Mouse (Mus musculus) kidney, postnatal 0 days (tissue): ENCODE results near the gene Tradd. TPM values are rescaled to one million over a fixed set of nuclear protein-coding genes. Genes with fewer than 3 reads are reported as not detected.

Experiments
- ATAC-seq: fragments of 200-750 bp; cut with Nextera tagmentation; replicated peaks from 2 replicates; pipeline ENCODE4 v1.8.0; 2017; ENCODE audit warnings: low read depth, moderate number of reproducible peaks, moderate TSS enrichment, moderate library complexity; ENCODE audit not compliant: low FRiP score
- DNase-seq: peaks from one replicate; pipeline ENCODE4 v3.0.0-alpha.2; 2016; ENCODE audit warnings: low spot score
- H3K27ac ChIP-seq: fragments of 300-500 bp; sonication (generic); 2 replicates; pipeline ENCODE4 v1.5.1; 2014; ENCODE audit warnings: mild to moderate bottlenecking
- H3K27me3 ChIP-seq: fragments of 300-500 bp; sonication (generic); 2 replicates; pipeline ENCODE4 v1.6.1; 2014; ENCODE audit warnings: low read length, mixed read lengths; ENCODE audit not compliant: insufficient read depth
- H3K36me3 ChIP-seq: fragments of 300-500 bp; sonication (generic); 2 replicates; pipeline ENCODE4 v1.6.1; 2014; ENCODE audit warnings: low read length, mixed read lengths; ENCODE audit not compliant: insufficient read depth
- H3K4me1 ChIP-seq: fragments of 300-500 bp; sonication (generic); replicated peaks from 2 replicates; pipeline ENCODE4 v1.6.1; 2014; ENCODE audit warnings: antibody characterized with exemption, low read length, mixed read lengths; ENCODE audit not compliant: insufficient read depth
- H3K4me2 ChIP-seq: fragments of 300-500 bp; sonication (generic); 2 replicates; pipeline ENCODE4 v1.6.1; 2014; ENCODE audit warnings: mild to moderate bottlenecking, low read length, moderate library complexity, mixed read lengths
- H3K4me3 ChIP-seq: fragments of 300-500 bp; sonication (generic); replicated peaks from 2 replicates; pipeline ENCODE4 v1.5.1; 2014; ENCODE audit warnings: low read depth, low read length
- H3K9ac ChIP-seq: fragments of 300-500 bp; sonication (generic); 2 replicates; pipeline ENCODE4 v1.6.1; 2014; ENCODE audit warnings: low read depth, low read length
- H3K9me3 ChIP-seq: fragments of 300-500 bp; sonication (generic); replicated peaks from 2 replicates; pipeline ENCODE4 v1.6.1; 2016; ENCODE audit warnings: low read length, inconsistent platforms, mixed read lengths
- CTCF ChIP-seq: IDR thresholded peaks from 2 replicates; pipeline ENCODE4 v1.5.1; 2016; ENCODE audit warnings: antibody characterized with exemption, low read depth, mild to moderate bottlenecking, moderate library complexity
- WGBS: fragments of 180-500 bp; shearing (Covaris S2); extraction: QIAGEN DNeasy Blood & Tissue Kit; methylation state at CpG from one replicate; pipeline ENCODE4 v1.1.7; 2014; 5-methylcytosine and 5-hydroxymethylcytosine counted together
- polyA plus RNA-seq: library from polyadenylated mRNA; unstranded; fragments of >200 nt; fragmentation: Nextera tagmentation; extraction: Ambion mirVana; gene quantifications from 2 replicates; pipeline ENCODE4 v1.2.1, GENCODE M21; 2015

Gene Tradd
- polyA plus RNA-seq, 1 experiment from 2014 or later = 21.8 TPM

GRCm38 (mm10) chr8:105254966-105255350 lies 9.5 kb downstream of the Tradd start, which contains the start of gene B3gnt9:
Gene B3gnt9, minus strand, starts transcription at chr8:105255153.
- Histone ChIP-seq H3K36me3 (peaks cover 22% of the 10 kb centered on the region; the same call in 1 of the 2 replicates), H3K27ac (peak within 1 kb of the TSS; percentile 50), H3K4me2 (peak within 1 kb of the TSS; percentile 98), H3K4me1 (peaks cover 18% of the 10 kb centered on the region; the same call in 1 of the 2 replicates), H3K9me3 (no peaks in the 10 kb centered on the region), H3K9ac (peak within 1 kb of the TSS; percentile 61), H3K4me3 (peak within 1 kb of the TSS; percentile 62), H3K27me3 (0 out of 2 replicates have a peak, but pooled peaks cover 8% of the 10 kb centered on the region)
- TF ChIP-seq CTCF = no peak
- WGBS = 1% methylated on average over 14 of the region's 14 CpGs
- ATAC-seq (peak; percentile 45), DNase-seq (peak; percentile 62)

- Histone ChIP-seq H3K9me3 (no peaks in the 10 kb centered on the region), H3K4me2 (peak overlapping the region; percentile 98), H3K27ac (peak overlapping the region; percentile 50), H3K9ac (peak overlapping the region; percentile 61), H3K36me3 (peaks cover 28% of the 10 kb centered on the region), H3K4me3 (peak overlapping the region; percentile 62), H3K27me3 (0 out of 2 replicates have a peak, but pooled peaks cover 7% of the 10 kb centered on the region), H3K4me1 (peaks cover 14% of the 10 kb centered on the region; the same call in 1 of the 2 replicates)
- ATAC-seq (peak; percentile 78), DNase-seq (peak; percentile 92)
- WGBS = under 1% methylated on average over 67 of the region's 74 CpGs
- peak; percentile 89 for TF ChIP-seq CTCF
Measured at GRCm38 (mm10) chr8:105254152-105254965, 10.1 kb downstream of the Tradd start.

GRCm38 (mm10) chr8:105253766-105254151 lies 10.7 kb downstream of the Tradd start:
- Histone ChIP-seq H3K4me2 (peak overlapping the region; percentile 98), H3K27ac (no peak overlapping the region), H3K36me3 (peaks cover 32% of the 10 kb centered on the region), H3K27me3 (0 out of 2 replicates have a peak, but pooled peaks cover under 1% of the 10 kb centered on the region), H3K4me3 (peak overlapping the region; percentile 62), H3K9me3 (no peaks in the 10 kb centered on the region), H3K9ac (no peak overlapping the region), H3K4me1 (0 out of 2 replicates have a peak, but pooled peaks cover 8% of the 10 kb centered on the region)
- 0 out of 2 replicates have a peak, but pooled peaks have one; percentile 15 for ATAC-seq
- WGBS = 32% methylated on average over 20 of the region's 20 CpGs
- TF ChIP-seq CTCF = no peak
- DNase-seq = no peak

GRCm38 (mm10) chr8:105252680-105253537 lies 11.5 kb downstream of the Tradd start:
- no peak for ATAC-seq
- H3K27ac ChIP-seq = no peak overlapping the region
- H3K36me3 ChIP-seq = peaks cover 39% of the 10 kb centered on the region
- WGBS = 89% methylated on average over 10 of the region's 10 CpGs
- no peaks in the 10 kb centered on the region for H3K9me3 ChIP-seq
- no peak for TF ChIP-seq CTCF
- no peaks in the 10 kb centered on the region for H3K27me3 ChIP-seq
- H3K4me1 ChIP-seq = 0 out of 2 replicates have a peak, but pooled peaks cover 6% of the 10 kb centered on the region
- no peak overlapping the region for H3K4me3 ChIP-seq
- no peak overlapping the region for H3K4me2 ChIP-seq
- H3K9ac ChIP-seq = no peak overlapping the region
- no peak for DNase-seq

- Histone ChIP-seq H3K9ac (no peak overlapping the region), H3K4me3 (no peak overlapping the region), H3K4me1 (0 out of 2 replicates have a peak, but pooled peaks cover 6% of the 10 kb centered on the region), H3K4me2 (no peak overlapping the region), H3K36me3 (peaks cover 44% of the 10 kb centered on the region), H3K9me3 (no peaks in the 10 kb centered on the region), H3K27ac (no peak overlapping the region), H3K27me3 (no peaks in the 10 kb centered on the region)
- 93% methylated on average over 6 of the region's 6 CpGs for WGBS
- no peak for ATAC-seq
- DNase-seq = no peak
- no peak for TF ChIP-seq CTCF
Measured at GRCm38 (mm10) chr8:105251954-105252353, 12.5 kb downstream of the Tradd start.

- H3K9ac ChIP-seq = no peak overlapping the region
- no peak overlapping the region for H3K27ac ChIP-seq
- ATAC-seq (no peak), DNase-seq (no peak)
- WGBS = 96% methylated on average over 7 of the region's 7 CpGs
- peaks cover 28% of the 10 kb centered on the region for H3K36me3 ChIP-seq
- no peaks in the 10 kb centered on the region for H3K27me3 ChIP-seq
- no peak overlapping the region for H3K4me2 ChIP-seq
- no peak overlapping the region for H3K4me3 ChIP-seq
- TF ChIP-seq CTCF = no peak
- H3K4me1 ChIP-seq = no peaks in the 10 kb centered on the region
- no peaks in the 10 kb centered on the region for H3K9me3 ChIP-seq
Measured at GRCm38 (mm10) chr8:105241016-105241415, 23.4 kb downstream of the Tradd start.
